Mouse (Mus musculus) adrenal gland, postnatal 14 days (tissue): Measurements from ENCODE around the gene Rab19. TPM values are rescaled to one million over a fixed set of nuclear protein-coding genes. Genes with fewer than 3 reads are reported as not detected.
A peak's percentile ranks its signal among the peaks of the same experiment; 100 is the strongest.
"Not testable (repeated sequence)": the region's sequence is repeated elsewhere in the genome, so short reads cannot be mapped to it uniquely, and the experiment has no call there.

Experiments
- DNase-seq: peaks from one replicate; pipeline ENCODE4 v3.0.0; 2021; ENCODE audit warnings: mixed read lengths
- total RNA-seq: library from RNA; stranded (reverse); gene quantifications from 2 replicates; pipeline ENCODE4 v1.2.3, GENCODE M21; 2021

The Rab19 gene
- total RNA-seq, 1 experiment from 2014 or later = 0.48 TPM

DNA sequence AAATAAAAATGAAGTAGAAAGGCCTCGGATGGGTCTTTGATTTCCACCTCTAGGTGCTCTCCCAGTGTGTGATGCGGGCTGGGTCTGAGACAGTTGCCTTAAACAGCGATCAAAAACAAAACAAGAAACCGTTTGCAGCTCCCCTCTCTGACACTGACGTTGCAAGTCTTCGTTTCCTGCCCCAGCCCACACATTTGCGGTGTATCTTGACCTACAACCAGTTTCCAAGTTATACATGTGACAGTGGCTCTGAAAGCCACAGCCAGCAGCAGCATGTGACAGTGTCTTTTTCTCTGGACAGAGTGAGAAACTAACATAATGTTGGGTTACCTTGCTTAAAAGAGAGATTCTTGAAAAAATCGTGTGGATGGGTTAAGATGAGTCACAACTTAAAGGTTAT is 1.2 kb upstream of the Rab19 start:
- peak; percentile 9 for DNase-seq

GRCm38 (mm10) chr6:39380276-39380675 is 699 bp upstream of the Rab19 start:
- DNase-seq = no peak

GRCm38 (mm10) chr6:39389988-39390387 is 9.0 kb downstream of the Rab19 start:
- no peak for DNase-seq

- no peak for DNase-seq
Observed at GRCm38 (mm10) chr6:39395471-39395870, 14.5 kb downstream of the Rab19 start.

DNA sequence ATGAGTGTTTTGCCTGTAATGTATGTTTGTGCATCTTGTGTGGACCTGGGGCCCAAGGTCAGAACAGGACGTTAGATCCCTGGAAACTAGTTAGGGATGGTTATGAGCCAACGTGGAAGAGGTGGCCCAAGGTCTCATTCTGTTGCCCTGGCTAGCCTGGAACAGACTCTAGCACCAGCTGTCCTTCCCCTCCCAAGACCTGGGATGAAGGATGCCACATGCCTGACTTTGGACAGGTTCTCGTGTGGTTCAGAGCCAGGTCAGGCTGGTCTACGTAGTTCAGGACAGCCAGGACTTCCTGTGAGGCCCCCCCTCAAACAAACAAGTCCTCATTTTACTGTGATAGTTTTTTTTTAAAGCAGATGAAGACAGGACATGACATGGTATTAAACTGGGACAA is 14.9 kb downstream of the Rab19 start:
- DNase-seq = no peak

GRCm38 (mm10) chr6:39397046-39397445 is 16.1 kb downstream of the Rab19 start:
- DNase-seq = no peak

GRCm38 (mm10) chr6:39398342-39398741 is 17.4 kb downstream of the Rab19 start:
- DNase-seq = no peak

DNA sequence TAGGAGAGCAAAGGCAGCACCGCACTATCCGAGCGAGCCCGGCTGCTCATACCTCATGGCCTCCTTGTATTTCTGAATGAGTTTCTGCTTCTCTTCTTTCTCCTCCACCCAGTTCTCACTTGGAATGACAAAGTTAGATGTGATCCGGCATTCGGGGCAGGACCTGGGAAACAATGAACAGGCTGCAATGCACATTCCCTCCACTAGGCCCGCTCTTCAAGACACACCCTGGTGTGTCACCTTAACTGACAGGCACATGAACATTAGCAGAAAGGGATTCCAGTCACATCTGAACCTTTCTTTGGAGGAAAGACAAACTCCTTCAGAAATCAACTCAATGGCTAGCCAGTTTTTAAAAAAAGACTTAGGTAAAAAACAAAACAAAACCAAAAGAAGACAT is 19.4 kb downstream of the Rab19 start:
- peak; percentile 35 for DNase-seq

DNA sequence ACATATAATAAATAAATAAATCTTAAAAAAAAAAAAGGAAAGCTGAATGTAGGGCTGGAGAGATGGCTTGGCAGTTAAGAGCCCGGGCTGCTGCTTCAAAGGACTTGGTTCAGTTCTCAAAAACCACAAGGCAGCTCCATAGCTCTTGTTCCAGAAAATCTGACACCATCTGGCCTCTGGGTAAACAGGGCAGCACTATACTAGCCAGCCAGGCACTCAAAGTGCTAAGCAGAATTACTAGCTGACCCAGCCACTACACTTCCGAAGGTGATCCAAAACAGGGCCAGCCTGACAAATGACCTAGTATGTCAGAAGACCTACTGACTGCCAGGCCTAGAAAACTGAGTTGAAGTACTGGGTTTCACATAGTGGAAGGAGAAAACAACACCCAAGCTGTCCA is 22.2 kb downstream of the Rab19 start:
- DNase-seq = no peak

DNA sequence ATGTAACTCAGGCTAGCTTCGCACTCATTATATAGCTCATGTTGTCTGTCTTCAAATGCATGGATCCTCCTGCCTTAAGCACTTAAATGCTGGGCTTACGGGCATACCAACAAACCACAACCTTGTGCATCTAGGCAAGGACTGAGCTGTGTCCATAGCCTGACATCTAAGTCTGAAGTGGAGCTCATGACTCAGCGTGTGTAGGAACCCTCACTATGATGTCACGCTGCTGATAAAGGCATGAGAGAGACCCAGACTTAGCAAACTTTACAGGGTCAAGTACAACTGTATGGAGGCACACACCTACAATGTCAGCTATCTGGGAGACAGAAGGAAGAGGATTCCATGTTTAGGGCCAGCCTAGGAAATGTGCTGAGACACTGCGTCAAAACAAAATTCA is 25.5 kb downstream of the Rab19 start:
- no peak for DNase-seq

DNA sequence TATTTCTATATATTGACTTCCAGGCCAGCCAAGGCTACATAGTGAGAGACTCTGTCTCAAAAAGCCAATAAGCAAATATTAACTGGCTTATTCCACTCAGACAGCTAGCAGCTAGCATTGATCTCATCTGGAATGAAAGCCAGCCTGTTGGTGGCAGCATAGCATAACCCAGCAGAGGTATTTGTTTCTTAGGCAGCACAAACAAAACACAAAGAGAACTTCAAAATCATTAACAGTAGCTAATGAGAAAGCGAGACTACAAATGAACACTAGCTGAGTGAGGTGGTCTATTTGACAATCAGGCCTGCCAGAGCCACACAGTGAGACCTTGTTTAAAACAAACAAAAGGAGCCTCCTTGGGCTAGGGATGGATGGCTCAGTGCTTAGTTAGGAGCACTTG is 33.1 kb downstream of the Rab19 start:
- no peak for DNase-seq

DNA sequence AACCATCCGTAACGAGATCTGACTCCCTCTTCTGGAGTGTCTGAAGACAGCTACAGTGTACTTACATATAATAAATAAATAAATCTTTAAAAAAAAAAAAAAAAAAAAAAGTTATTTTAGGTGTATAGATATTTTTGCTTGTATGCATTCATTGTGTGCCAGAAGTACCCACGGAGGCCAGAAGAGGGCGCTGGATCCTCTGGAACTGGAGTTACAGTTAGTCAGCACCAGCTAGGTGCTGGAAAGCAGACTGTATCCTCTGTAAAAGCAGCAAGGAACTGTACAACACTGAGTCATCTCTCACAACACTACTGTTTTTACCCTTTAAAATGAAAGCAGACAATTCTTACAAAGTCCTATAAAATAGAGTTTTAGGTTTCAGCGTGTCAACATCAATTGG is 34.8 kb downstream of the Rab19 start:
- peak; percentile 86 for DNase-seq

- DNase-seq = not testable (repeated sequence)
Observed at GRCm38 (mm10) chr6:39416654-39417053, 35.7 kb downstream of the Rab19 start.

GRCm38 (mm10) chr6:39419386-39419850 is 38.4 kb downstream of the Rab19 start:
- no peak for DNase-seq

DNA sequence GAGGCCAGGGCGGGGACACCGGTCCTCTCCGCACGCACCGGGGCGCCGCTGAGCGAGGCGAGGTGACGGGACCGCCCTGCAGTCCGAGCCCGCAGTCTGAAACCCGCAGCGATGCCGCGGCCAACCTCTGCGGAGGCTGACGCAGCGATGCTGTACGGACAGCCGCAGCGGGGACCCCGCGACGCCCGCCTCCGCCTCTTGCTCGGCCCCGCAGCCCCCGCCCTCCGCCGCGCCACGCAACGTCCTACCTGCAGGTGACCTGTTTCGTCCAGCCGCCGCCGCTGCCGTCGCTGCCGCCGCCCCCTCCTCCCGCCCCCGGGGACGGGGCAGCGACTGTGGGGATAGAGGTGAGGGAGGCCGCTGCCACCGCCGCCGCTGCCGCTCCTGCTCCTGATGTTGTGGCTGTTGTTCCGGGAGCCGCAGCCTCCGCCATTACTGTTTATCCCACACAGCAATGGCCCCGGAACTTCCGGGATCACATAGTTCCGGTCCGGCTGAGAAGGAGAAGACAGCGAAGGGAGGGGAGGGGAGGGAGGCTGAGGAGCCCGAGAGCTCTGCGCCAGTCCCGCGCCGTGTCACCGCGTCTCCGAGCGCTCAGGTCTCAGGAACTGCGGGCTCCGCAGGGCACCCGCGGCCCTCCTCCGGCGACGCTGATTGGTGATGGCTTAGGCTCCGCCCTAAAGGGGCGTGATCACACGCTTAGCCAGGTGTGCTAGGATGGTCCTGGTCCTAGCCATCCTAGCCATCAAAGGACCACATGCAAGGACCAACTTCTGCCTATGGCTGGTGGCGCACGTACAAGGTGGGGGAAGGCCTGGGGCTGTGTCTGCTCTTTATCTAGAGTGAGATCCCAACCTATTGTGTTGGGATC is 39.1 kb downstream of the Rab19 start, which contains the start of gene Mkrn1:
Gene Mkrn1, minus strand, starts transcription at position 612 of the 871 bp plus-strand sequence.
- peak; percentile 83 for DNase-seq

DNA sequence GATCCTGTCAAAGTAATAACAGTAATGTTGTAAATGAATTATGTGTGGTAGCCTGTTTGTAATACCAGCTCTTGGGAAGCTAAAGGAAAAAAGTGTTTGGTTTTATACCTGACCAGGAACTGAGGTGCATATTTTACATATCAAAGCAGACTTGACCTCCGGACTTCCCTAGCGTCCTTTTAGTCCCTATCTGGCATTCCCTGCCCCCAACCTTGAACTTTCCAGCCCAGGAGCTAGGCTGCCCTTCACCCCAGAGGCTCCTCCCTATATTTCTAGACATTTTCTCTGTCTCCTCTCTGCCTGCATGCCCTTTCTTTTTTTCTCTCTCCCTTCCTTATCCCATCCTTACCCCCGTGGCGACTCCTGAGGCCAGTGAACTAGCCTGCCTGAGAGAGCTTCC is 39.9 kb downstream of the Rab19 start:
- DNase-seq = no peak

DNA sequence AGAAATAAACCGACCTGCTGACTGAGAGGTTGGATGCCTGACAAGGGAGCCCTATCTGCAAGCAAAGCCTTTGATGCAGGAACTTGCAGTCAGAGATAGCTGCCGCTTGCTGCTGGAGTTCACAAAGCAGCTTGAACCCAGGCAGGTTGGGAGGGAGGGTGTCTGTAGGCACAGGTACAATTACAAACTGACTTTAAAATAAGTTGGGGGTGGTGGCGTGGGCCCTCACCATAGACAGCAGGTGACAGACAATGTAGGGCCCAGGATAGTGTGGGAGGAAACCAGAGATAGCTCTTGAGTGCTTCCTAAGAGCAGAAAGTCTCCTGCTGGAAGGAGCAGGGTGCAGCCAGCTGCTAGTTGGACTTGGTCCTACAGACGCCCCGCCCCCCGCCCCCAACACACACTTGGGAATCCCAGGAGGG is 42.2 kb downstream of the Rab19 start:
- DNase-seq = no peak

DNA sequence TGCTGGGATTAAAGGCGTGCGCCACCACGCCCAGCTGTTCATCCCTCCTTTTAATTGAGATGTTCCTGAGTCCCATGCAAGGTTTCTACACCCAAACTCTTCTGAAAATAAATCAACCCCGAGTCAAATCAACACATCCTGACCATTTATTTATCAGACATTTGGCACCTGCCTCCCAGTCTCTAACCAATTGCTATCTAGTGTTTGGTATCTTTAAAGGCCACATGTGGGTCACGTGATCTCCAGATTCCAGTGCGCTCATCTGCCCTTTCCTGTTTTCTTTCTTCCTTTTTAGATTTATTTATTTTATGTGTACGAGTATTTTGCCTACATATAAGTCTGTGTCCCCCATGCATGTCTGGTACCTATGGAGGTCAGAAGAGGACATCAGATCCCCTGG is 42.7 kb downstream of the Rab19 start:
- DNase-seq = no peak

GRCm38 (mm10) chr6:39425181-39425580 is 44.2 kb downstream of the Rab19 start:
- no peak for DNase-seq

DNA sequence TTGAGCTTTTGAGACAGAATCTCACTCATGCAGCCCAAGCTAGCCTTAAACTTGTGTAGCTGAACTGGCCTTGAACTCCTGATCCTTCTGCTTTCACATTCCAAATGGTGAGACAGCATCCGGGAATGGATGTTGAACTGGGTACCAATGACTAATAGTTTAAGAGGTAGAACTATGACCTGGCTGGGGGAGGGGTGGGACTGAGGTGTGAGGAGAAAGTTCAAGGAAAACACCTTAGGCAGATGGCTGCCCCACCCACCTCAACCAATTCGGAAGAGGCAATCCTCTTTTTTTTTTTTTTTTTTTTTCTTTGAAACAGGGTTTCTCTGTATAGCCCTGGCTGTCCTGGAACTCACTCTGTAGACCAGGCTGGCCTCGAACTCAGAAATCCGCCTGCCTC is 45.8 kb downstream of the Rab19 start:
- no peak for DNase-seq

DNA sequence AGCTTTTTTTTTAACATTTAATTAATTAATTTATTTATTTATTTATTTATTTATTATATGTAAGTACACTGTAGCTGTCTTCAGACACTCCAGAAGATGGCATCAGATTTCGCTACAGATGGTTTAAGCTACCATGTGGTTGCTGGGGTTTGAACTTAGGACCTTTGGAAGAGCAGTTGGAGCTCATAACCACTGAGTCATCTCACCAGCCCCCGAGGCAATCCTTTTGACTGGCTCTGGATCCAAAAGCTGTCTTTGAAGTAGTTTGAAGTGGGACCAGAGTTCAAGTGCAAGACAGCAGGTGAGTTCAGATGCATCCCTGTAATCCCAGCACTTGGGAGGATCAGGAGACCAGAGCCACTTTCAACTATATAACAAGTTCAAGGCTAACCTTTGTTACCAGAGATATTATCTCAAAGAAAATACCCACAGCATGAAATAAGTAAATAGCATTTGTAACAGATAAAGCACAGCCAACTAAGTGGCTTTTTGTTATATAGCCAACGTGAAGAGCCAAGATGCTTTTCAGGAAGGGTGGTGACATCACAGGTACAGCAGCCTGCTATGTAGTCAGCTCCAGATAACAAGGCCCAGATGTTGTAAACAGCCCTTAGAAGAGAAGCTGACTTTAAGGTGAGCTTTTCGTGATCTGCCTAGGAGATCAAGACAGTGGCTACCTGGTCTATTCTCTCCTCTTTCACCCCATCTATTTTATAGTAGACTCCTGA is 46.5 kb downstream of the Rab19 start:
- DNase-seq = no peak

GRCm38 (mm10) chr6:39429007-39429788 is 48.2 kb downstream of the Rab19 start:
- no peak for DNase-seq

- no peak for DNase-seq
Observed at GRCm38 (mm10) chr6:39430722-39431121, 49.7 kb downstream of the Rab19 start.
